Mouse (Mus musculus): ENCODE results near the gene Pttg1.

The Pttg1 gene

DNA sequence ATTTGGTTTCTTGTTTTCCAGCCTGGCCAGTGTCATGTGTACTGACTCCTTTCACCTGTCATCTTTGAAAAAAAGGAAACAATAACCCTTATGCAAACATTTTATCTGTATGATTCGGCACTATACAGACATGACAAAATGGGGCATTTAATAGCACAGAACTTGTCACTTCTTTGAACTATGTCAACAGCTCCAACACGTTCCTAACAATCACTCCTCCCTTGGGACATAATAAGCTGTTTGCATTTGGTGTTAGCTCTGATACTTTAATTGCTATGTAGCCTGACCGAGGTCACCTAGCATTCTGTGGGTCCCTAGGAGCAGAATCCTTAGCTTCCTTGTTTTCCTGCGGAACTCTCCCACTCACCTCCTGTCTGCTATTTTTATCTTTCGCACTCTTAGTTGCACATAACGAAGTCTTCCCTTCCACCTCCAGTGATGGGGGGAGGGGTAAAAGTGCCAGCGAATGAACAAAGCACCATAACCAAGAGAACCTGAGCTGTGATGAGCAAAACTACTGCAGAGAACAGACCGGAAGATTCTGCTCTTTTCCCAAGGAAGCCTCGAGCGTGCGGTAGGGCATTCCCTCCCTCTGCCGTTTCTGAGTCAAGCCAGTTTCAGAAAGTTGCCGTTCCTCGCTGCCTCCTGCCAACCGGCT lies 21.8 kb downstream of the Pttg1 start:
- DNase-seq: no peak

DNA sequence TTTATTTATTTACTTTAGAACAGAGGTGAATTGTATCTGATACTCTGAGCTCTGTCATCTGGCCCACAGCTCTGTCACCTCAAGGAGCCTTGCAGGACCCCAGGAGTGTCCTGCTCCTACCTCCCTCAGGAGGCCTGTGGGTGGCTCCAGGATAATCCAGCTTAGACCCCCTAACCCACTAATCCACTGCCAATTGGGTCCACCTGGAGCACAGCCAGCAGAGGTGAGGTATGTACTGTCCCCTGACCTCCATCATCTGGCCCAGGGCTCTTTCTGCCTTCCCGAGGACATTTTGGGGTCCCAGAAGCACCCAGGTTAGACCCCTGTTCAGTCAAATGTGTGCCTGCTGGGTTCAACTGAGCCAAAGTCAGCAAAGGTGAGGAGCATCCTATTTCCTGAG lies 25.9 kb downstream of the Pttg1 start:
- no peak for DNase-seq

DNA sequence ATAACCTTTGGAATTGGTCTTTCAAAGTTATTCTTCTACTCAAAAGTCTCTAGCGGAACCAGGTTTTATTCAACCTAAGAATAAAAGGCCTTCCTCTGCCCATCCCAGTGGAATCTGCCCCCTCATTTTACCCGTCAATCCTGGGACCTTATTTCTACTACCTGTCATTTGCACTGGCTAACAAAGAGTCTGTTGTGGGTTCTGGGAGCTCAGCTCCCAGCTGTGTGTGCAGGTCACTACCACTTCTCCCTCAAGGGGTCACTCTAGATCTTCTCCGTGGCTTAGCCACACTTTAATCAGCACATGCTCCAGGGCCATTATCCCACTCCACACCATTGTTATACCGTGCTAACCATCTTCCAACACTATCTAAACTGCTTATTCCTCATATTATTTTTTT lies 26.8 kb downstream of the Pttg1 start:
- DNase-seq: no peak

DNA sequence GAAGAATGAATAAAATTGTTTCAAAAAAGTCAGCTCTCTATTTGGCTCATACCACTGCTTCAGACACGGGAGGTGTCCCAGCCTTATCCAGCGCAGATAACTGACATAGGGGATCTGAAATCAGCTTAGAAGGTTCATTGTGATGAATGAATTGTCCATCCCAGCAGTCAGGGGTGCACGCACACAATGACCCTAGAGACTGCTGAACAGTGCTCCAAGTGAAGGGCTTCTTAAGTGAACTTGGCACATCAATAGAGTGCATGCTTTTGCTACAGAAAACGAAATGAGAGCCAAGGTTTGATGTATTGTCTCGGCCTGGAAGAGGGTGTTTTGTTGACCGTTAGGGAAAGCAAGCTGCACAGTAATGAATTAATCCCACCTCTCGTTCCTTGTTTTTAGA lies 29.4 kb downstream of the Pttg1 start:
- no peak for DNase-seq

DNA sequence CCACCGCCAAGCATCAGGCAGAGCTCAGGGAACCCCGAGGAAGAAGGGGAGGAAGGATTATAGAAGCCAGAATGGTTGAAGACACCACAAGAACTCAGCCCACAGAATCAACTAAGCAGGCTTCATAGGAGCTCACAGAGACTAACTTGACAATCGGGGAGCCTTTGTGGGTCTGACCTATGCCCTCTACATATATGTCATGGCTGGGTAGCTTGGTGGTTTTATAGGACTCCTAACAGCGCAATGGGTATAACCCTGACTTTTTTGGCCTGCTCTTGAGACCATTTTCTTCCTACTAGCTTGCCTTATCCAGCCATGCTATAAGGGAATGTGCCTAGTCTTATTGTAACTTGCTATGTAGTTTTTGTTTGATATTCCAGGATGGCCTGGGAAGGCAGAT lies 29.8 kb downstream of the Pttg1 start:
- DNase-seq: no peak

DNA sequence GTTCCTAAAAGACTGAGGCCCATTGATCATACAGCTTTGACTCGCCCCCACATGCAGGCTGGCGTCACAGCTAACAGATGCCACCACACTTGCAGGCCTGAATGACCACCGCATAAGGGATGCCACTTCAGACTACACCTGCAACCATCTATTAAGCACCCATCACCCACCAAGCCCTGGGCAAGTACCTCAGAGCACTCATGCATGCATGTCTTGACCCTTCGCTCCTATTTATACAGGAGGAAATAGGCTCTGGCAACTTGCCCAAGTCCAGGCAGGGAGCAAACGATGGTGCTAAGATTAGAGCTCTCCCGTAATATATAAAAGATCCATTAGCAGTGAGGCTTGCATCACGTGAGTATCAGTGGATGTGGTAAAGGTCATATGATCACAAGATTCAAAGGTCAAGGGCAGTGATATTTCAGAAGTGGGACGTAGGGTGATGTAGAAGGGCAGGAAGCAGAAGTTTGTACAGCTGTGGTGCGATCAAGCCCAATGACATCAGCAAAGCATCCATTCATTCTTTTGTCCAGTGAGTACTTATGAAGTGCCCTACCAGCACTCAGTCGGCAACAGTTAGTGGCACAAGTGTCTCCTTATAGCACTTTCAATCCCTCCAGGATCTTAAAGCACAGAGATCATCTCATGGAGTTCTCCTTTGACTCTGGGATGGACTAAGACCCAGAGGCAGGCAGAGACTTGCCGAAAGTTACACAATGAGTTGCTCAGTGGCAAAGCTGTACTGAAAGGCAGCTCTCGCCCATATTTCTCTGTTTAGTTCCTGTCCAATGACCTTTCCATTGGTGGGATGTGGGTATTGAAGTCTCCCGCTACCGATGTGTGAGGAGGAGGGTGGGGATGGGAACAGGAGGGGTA lies 30.7 kb downstream of the Pttg1 start:
- DNase-seq: no peak

DNA sequence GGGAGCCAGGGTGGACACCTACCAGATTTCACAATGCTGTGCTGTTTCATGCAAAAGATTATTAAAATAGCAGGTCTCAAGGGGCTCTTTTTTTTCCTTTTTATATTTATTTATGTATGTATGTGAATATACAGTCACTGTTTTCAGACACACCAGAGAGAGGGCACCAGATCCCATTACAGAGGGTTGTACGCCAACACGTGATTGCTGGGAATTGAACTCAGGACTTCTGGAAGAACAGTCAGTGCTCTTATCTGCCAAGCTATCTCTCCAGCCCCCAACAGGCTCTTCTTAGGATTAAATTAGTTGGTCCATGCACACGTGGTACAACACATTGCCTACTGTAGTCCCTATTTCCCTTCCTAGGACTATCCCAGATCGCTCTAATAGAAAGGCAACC lies 32.7 kb downstream of the Pttg1 start:
- no peak for DNase-seq

DNA sequence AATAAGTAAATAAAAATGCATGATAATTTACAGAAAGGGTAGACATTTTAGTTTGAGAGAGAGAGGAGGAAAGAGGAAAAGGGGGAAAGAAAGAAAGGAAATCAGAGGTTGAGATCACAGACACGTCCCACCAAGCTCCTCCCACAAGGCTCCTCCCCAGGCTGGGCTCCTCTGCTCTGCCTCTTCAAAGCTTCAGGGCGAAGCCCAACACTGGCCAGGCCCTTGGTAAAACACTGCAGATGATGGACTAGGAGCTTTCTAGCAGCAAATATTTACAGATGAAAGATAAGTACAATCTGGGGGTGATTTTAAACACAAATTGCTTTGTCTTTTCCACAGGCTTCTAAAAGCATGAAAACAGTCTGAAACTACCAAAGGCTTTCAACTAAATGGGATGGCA lies 33.3 kb downstream of the Pttg1 start:
- DNase-seq: no peak

DNA sequence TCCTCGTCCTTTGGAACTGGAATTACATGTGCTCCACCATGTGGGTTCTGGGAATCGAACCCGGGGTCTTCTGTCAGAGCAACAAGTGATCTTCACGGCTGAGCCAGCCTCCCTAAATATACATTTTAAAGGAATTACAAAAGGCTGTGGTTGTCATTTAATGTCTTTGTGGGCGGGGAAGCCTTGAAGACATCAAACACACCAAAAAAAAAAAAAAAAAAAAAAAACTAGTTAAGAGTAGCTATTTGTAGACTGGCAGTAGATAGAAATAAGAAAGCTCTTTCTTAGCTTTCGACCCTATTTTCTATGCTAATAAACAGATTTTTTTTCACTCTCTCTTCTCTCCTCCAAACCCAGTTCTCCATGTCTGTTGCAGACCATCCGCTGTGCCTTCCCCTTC lies 36.9 kb downstream of the Pttg1 start:
- no peak for DNase-seq

DNA sequence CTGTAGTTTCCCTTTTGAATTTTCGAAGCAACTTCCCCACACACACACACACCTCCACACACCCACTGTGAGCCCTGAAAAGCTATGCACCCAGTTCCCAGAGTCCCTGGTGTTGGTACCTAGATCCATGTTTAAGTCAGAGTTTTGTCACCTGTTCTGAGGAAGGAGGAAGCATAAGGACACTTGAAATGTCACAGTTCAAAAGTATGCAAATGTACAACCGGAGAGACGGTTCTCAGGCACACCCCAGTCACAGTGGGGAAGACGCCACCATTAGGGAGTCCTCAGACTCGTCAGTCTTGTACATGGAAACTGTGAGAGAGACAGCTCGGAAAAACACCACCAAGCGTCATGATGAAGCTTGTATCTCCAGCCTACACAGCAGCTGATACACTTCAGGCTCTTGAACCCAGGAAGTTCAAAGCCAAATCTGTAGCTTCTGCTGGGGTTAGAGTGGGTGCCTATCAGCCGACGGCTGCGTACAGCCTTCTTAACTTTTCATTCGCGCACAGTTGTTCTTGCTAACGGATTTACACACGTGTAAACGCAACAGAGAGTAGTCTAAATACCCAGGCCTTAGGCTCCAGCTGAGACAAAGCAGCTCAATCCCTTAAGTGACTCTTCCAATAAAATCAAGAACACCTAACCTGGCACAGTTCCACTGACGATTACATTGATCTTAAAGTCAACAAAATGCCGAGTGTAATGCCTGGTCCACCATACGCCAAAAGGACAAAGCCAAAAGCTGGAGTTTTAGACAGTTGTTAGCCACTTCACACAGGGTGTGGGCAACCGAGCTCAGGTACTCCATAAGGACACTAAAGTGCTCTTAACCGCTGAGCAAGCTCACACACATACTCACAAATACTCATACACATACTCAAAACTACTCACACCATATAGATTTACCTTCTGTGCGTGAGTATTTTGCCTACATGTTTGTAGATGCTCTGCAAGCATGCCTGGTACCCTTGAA lies 37.6 kb downstream of the Pttg1 start:
- DNase-seq: peak in 1 of 2 experiments; percentile 13

DNA sequence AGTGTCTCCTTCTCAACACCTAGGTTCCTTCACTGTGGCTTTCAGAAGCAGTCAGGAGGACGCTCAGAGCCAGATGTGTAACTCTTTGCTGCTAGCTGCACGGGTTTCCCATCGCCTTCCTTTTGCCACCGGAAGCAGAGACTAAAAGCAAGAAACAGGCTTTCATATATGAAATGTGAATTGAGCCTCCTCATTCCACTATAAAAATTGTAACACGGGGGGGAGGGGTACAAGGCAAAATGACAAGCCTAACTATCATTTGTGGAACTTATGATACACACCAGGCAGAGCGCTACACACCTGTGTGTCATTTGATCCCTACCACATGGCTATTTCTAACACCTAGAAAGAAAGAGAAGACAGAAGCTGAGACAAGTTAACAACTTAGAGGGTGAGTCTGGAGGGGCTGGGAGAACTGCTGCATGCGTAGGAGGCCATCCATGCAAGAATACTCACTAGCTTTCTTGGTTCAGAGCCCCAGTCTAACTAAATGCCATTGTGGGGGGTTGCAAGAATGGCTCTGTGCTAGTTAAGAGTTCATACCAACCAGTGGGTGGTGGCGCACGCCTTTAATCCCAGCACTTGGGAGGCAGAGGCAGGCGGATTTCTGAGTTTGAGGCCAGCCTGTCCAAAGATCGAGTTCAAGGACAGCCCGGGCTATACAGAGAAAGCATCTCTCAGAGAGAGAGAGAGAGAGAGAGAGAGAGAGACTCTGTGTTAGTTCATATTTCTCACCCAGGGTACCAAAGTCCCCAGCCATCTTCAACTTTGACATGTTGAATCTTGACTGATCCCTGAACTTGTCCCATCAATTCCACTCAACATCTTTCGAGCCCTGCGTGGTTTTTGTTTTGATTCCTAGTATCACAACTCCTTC lies 38.8 kb downstream of the Pttg1 start:
- no peak for DNase-seq

DNA sequence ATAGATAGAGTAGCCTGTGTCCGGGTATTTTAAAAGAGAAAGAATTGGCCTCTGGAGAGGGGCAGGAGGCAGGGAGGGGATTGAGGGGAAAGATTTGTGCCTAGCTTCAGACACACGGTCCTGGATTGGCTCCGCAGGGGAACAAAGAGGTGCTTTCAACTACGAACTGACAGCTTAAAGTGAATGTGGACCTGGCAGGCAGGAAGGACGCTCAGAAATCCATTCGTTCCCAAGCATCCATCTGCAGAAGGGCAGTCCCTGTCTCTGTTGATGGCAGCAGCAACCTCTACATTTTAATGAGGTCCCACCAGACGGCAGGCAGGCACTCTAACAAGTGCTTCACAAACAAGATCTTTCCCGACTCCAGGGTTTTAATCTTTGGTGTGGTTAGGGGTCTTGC lies 40.3 kb downstream of the Pttg1 start:
- no peak for DNase-seq

DNA sequence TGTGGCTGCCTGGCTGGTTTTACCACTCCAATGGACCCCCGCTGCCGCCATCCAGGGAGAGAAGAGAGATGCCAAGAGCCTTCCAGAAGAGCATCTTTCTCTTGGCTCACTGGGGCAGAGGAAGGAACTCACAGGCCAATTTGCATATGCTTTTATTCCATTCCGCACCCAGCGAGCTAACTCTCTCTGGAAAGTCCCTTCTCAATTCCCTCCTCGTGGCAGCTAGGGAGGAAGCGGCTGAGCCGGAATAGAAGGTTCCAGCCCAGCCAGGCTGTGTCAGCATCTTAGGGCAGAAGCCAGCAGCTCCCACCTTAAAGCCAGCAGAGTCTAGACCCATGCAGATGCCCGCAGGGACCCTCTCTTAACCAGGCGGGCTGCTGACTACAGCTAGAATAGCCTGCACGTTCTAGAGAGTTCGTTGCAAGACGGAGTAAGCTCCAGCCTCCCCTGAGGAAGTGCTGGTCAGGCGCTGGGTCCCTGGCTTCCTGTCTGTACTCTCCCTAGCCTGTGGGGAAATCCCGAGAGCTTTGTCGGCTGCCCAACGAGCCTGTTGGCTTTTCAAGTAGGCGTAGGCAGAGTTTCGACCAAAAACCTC lies 40.9 kb downstream of the Pttg1 start:
- DNase-seq: peak; percentile 20 to 27

DNA sequence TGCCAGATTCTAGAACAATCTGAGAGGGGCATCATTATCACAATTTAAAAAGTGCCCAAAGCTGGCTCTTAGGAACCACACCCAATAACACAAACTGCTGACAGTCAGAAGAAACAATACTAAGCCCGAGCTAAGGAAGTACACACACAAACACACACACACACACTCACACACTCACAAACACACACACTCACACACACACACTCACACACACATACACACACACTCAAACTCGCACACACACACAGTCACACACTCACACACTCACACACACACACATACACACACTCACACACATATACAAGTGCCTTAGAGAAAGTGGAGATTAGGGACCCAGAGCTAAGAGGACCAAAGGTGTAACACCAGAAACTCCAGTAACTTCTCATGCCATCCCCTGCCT lies 42.5 kb downstream of the Pttg1 start:
- no peak for DNase-seq

DNA sequence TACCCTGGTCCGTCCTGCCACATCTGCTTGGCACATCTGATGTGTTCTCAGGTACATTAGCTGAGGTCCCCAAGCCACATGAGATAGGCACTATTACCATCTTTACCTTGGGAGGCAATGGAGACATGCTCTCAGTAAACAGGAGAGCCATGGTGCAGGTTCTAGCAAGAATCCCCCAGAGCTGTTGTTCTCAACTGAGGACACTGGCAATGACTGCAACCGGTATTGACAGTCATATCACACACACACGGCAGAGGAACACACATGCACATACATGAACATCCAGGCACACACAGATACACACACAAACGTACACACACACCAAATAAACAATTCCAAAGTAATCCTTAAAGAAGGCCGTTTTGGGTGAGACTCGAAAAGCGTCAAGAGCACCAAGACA lies 45.1 kb downstream of the Pttg1 start:
- no peak for DNase-seq

DNA sequence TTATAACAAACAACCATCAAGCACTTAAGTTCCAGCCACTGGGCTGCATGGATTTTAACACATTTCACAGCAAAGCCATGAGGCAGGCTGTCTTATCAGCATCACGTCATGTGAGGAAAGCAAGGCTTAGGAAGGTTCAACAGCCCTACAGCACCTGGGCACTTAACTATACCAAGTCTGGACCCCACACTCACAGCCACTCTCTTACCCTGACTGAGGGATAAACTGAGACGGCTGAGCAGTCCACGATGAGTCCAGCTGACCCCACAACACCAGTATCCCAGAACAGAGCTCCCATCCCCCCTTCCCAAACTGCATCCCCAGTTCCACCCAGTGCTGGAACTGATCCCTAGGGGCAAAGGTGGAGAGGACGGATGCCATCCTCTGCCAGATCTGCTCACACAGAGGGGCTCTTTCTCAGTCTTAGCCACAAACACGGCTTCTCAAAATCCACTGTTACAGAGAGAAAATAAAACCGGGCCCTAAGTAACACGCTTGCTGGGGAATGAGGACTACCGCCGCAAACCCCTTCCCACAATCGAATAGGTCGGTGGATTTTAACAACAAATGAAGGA lies 46.1 kb downstream of the Pttg1 start:
- DNase-seq: no peak

DNA sequence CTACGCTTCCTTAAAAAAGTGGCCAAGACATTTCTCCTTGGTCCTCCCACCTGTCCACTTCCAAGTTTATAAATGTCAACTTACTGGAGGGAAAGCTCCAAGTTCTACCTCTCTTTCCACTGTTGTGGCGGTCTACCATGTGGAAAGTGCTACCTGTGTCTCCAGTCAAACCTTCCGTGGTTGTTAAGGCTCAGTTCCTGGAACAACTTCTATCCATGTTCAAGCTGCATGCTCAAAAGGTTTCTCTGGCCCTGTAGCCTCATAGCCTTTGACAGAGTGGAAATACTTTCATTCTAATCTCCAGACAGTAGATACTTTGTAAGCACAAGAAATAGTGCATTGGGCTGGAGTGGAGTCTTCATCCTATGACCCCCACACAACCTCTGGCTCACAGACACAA lies 46.6 kb downstream of the Pttg1 start:
- no peak for DNase-seq

DNA sequence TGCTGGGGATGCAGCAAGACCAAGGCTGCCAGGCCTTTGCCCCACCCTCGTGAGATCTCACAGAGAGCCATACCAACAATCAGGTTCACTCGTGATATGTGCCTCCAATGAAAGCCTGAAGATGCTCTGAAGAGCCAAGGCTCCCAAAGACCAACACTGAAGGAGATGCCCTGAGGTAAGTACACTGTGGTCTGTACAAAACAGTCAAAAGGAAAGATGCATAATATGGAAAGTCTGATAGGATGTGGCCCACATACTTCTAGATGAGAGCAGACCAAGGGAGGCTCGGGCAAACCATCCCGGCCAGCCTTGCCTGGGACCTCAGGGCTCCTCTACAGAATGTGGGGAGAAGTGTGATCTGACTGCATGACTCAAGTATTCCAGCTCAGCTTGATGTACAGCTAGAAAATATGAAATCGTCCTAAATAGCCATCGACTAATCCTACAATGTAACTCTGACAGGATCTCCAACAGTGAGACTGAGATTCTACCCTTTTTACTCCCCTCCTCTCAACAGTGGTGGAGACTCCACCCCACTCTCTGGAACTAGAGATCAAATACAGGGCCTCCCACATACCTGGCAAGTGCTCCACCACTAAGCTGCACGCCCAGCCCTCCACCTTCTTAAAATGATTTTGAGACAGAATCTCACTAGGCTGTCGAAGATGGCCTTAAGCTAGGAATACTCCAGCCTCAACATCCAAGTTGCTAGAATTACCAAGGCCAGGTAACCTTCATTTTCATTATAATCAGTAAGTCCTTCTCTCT lies 48.8 kb downstream of the Pttg1 start:
- no peak for DNase-seq

DNA sequence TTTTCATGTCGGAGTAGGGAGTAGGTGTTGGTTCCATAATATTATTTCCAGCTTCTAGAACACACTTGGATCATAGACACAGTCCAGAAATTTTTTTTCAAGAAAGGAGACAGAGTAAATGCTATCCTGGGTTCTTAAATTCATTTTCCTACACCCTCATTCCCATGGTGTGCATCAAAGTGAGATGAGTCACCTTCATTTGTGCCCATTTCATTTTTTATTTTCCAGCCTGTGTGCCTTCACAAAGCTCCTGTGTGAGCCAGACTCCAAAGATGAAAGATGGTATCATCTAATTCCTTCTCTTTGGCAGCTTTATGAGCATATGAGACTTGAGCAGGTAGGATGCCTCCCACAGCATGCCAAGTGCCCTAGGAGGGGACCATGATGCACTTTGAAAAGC lies 49.5 kb downstream of the Pttg1 start:
- DNase-seq: no peak

DNA sequence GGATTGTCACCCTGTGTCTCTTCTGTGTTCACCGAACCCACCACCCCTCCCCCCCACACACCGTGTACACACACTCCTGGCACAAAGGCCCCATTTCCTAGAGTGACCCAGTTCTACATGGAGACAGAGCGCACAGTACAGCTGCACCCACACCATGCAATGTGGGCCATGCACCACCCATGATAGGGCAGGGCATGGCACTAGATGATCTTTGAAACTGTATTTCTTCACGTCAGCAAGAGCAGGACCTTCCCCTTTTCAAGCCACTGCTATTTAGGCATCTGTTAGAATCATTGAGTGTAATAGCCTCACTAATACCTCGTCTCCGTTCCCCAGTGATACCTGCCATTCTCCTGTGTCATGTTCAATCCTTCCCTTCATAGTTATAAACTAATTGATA lies 51.1 kb downstream of the Pttg1 start:
- DNase-seq: no peak

DNA sequence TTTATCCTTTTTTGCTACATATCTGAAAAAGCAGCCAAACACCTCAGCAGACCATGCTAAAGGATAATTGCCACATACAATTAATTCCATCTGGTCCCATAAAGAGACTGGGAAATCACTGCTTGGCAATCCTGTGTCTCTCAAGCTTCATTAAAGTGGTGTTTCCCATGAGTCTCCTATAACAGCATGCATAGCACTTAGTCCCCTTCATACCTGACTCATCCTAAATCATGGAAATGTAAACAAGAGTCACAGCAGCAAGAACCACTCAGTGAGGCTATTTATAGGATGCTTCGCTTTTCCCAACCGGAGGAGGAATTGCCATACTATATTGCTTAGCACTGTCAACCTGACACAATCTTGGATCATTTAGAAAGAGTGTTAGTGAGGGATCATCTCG lies 52.7 kb downstream of the Pttg1 start:
- no peak for DNase-seq
